In genomic region chr11:24065313-24065712, GRCm38 (mm10) we compare ENCODE assay signal across 12 mouse cellular contexts. TPM values are rescaled to one million over a fixed set of nuclear protein-coding genes. Genes with fewer than 3 reads are reported as not detected.
DNase-seq lines count a peak whose midpoint lies in the region; ATAC-seq lines count a peak whose summit lies in the region.
"Had no signal": no experiment of that assay in that cellular context is flagged by ENCODE, and none has a peak within 500 bp of the region (broad histone marks: within the 10 kb centered on the region; RNA-seq: fewer than 3 reads in every experiment).

No protein-coding gene starts in this region.

- no peaks in the 10 kb centered on the region for H3K36me3 ChIP-seq in hindbrain, embryonic 16.5 days (ENCODE audit: control insufficient read depth, insufficient read depth, low read length)

- peaks cover 11% of the 10 kb centered on the region for H3K4me1 ChIP-seq in hindbrain, embryonic 16.5 days (ENCODE audit: control insufficient read depth, insufficient read depth, low read depth, low read length)

- no peak overlapping the region for H3K27ac ChIP-seq in hindbrain, embryonic 16.5 days (ENCODE audit: low read depth, low read length)

- no peak overlapping the region for H3K4me2 ChIP-seq in hindbrain, embryonic 16.5 days (ENCODE audit: low read length)

- H3K4me3 ChIP-seq in hindbrain, embryonic 16.5 days (ENCODE audit: low read length) = no peak overlapping the region

- DNase-seq in embryo, embryonic 10 days (ENCODE audit: low spot score) = peak; percentile 53
- DNase-seq in embryo, embryonic 9.5 days (ENCODE audit: extremely low spot score) = no peak
- peak; percentile 40 for DNase-seq in right cerebral cortex, postnatal 4 days
- no peak for DNase-seq in right cerebral cortex, postnatal 36 days (ENCODE audit: low spot score in 2 of 2)
- DNase-seq in urinary bladder, postnatal 10 days (ENCODE audit: low spot score) = no peak
- DNase-seq in thymus, adult 18-20 months = no peak
- DNase-seq: adrenal gland, postnatal 10 days; kidney, adult 8-10 months had no signal

- H3K9ac ChIP-seq in hindbrain, embryonic 16.5 days (ENCODE audit: low read depth, low read length) = no peak overlapping the region

- no peaks in the 10 kb centered on the region for H3K9me3 ChIP-seq in hindbrain, embryonic 16.5 days (ENCODE audit: control insufficient read depth, low read length)

- peak; percentile 54; the same call in 1 of the 2 replicates for ATAC-seq in hindbrain, embryonic 16.5 days
- no peak for ATAC-seq in inflammation-experienced regulatory T-cells, adult 6 months

- H3K27me3 ChIP-seq in hindbrain, embryonic 16.5 days (replicated peaks; ENCODE audit: control insufficient read depth, insufficient read depth, low read length) = no peaks in the 10 kb centered on the region

- WGBS in hindbrain, embryonic 16.5 days = 35% methylated on average over 4 of the region's 4 CpGs

RNA-seq across cellular contexts. Expression of gene A830031A19Rik, which starts 9.5 kb away (rescaled TPM):
- polyA plus RNA-seq in hindbrain, embryonic 16.5 days (2015; fragmentation: Nextera tagmentation; extraction: Ambion mirVana) = 0.21 TPM in 1 of 2 replicates, not detected in the other
- polyA plus RNA-seq in inflammation-experienced regulatory T-cells, adult 6 months (2017; shearing (Covaris generic)) = not detected
- polyA plus RNA-seq: C2C12; lung, embryonic 16.5 days had no signal

RNA-seq across cellular contexts. Expression of gene Bcl11a, which starts 12.5 kb away (rescaled TPM):
- polyA plus RNA-seq in hindbrain, embryonic 16.5 days (2015; fragmentation: Nextera tagmentation; extraction: Ambion mirVana) = 97.9 and 105 TPM in 2 replicates
- polyA plus RNA-seq in inflammation-experienced regulatory T-cells, adult 6 months (2017; shearing (Covaris generic)) = under 1 TPM; 0.35 to 0.51 (median 0.44) TPM
- polyA plus RNA-seq: C2C12 had no signal

Comparison
In these comparisons a context has a peak if more than half of its experiments do, and no peak if none do; other contexts are left out.
1. DNase-seq: peak in embryo, embryonic 10 days (single experiment) and right cerebral cortex, postnatal 4 days (single experiment); none in embryo, embryonic 9.5 days (single experiment), right cerebral cortex, postnatal 36 days (0 of 2), urinary bladder, postnatal 10 days (single experiment) and thymus, adult 18-20 months (0 of 2).
2. RNA of gene Bcl11a, which starts 12.5 kb away (polyA plus RNA-seq): 97.9 to 105 TPM in hindbrain, embryonic 16.5 days; 0.35 to 0.51 TPM in inflammation-experienced regulatory T-cells, adult 6 months; every median in the first group is over 10 times any median in the second.